Mouse (Mus musculus): ENCODE results near the gene Hmgn3. TPM values are rescaled to one million over a fixed set of nuclear protein-coding genes. Genes with fewer than 3 reads are reported as not detected.

Hmgn3 gene
- total RNA-seq (2023) = 1 to 10 TPM in 1 of 2 experiments, under 1 TPM in 1; 0.67 to 2.0 TPM

GRCm38 (mm10) chr9:83146446-83147188 lies at the start of gene Hmgn3:
Gene Hmgn3 (minus strand): TSS chr9:83146685.

Other genes with a start within 250 kb of the Hmgn3 start
- 100 to 1,000 TPM; 153 to 160 TPM for gene Phip, start 171.2 kb downstream of the Hmgn3 start, total RNA-seq (2023)